Mouse (Mus musculus) embryonic facial prominence, embryonic 12.5 days (tissue): ENCODE results near the gene Phox2a. TPM values are rescaled to one million over a fixed set of nuclear protein-coding genes. Genes with fewer than 3 reads are reported as not detected.

ENCODE experiments used
- ATAC-seq: fragments of 200-750 bp; cut with Nextera tagmentation; 2 replicates; pipeline ENCODE4 v1.8.0; 2017; ENCODE audit not compliant: insufficient number of reproducible peaks, insufficient read depth, low FRiP score, low TSS enrichment
- H3K27ac ChIP-seq: fragments of 300-500 bp; sonication (generic); 2 replicates; pipeline ENCODE4 v1.5.1; 2016; ENCODE audit warnings: mild to moderate bottlenecking
- H3K27me3 ChIP-seq: fragments of 300-500 bp; sonication (generic); 2 replicates; pipeline ENCODE4 v1.6.1; 2016; ENCODE audit warnings: mild to moderate bottlenecking, moderate library complexity
- H3K36me3 ChIP-seq: fragments of 300-500 bp; sonication (generic); 2 replicates; pipeline ENCODE4 v1.6.1; 2016; ENCODE audit warnings: mild to moderate bottlenecking
- H3K4me1 ChIP-seq: fragments of 300-500 bp; sonication (generic); 2 replicates; pipeline ENCODE4 v1.6.1; 2016
- H3K4me2 ChIP-seq: fragments of 300-500 bp; sonication (generic); replicated peaks from 2 replicates; pipeline ENCODE4 v1.6.1; 2016; ENCODE audit warnings: mild to moderate bottlenecking, moderate library complexity
- H3K4me3 ChIP-seq: fragments of 300-500 bp; sonication (generic); 2 replicates; pipeline ENCODE4 v1.5.1; 2016; ENCODE audit warnings: mild to moderate bottlenecking
- H3K9ac ChIP-seq: fragments of 300-500 bp; sonication (generic); 2 replicates; pipeline ENCODE4 v1.6.1; 2016; ENCODE audit warnings: mild to moderate bottlenecking, moderate library complexity
- H3K9me3 ChIP-seq: fragments of 300-500 bp; sonication (generic); 2 replicates; pipeline ENCODE4 v1.6.1; 2016; ENCODE audit warnings: mild to moderate bottlenecking, moderate library complexity
- WGBS: fragments of 180-500 bp; shearing (Covaris S2); methylation state at CpG from one replicate; pipeline ENCODE4 v1.1.7; 2016; 5-methylcytosine and 5-hydroxymethylcytosine counted together
- polyA plus RNA-seq: library from polyadenylated mRNA; unstranded; fragments of >200 nt; fragmentation: Nextera tagmentation; extraction: Ambion mirVana; gene quantifications from 2 replicates; pipeline ENCODE4 v1.2.1, GENCODE M21; 2016

The Phox2a gene
- polyA plus RNA-seq, 1 experiment from 2014 or later = 0.58 TPM

- no peaks in the 10 kb centered on the region for H3K27me3 ChIP-seq
- H3K9me3 ChIP-seq = no peaks in the 10 kb centered on the region
- H3K4me1 ChIP-seq = no peaks in the 10 kb centered on the region
- no peak overlapping the region for H3K27ac ChIP-seq
- H3K9ac ChIP-seq = no peak overlapping the region
- ATAC-seq = no peak
- H3K4me2 ChIP-seq = no peak overlapping the region
- H3K36me3 ChIP-seq = no peaks in the 10 kb centered on the region
- WGBS = 72% methylated on average over 1 of the region's 1 CpGs
- H3K4me3 ChIP-seq = no peak overlapping the region
Measured at GRCm38 (mm10) chr7:101847934-101848333, 29.8 kb downstream of the Phox2a start.

GRCm38 (mm10) chr7:101851689-101852088 lies 33.6 kb downstream of the Phox2a start:
- H3K4me1 ChIP-seq = no peaks in the 10 kb centered on the region
- ATAC-seq = no peak
- H3K27ac ChIP-seq = no peak overlapping the region
- H3K9ac ChIP-seq = no peak overlapping the region
- H3K27me3 ChIP-seq = no peaks in the 10 kb centered on the region
- H3K4me2 ChIP-seq = no peak overlapping the region
- no peaks in the 10 kb centered on the region for H3K9me3 ChIP-seq
- no peak overlapping the region for H3K4me3 ChIP-seq
- H3K36me3 ChIP-seq = no peaks in the 10 kb centered on the region
- WGBS = 82% methylated on average over 6 of the region's 6 CpGs

- no peak for ATAC-seq
- Histone ChIP-seq H3K9me3 (no peaks in the 10 kb centered on the region), H3K4me1 (no peaks in the 10 kb centered on the region), H3K27me3 (no peaks in the 10 kb centered on the region), H3K27ac (no peak overlapping the region), H3K4me3 (no peak overlapping the region), H3K36me3 (no peaks in the 10 kb centered on the region), H3K4me2 (no peak overlapping the region), H3K9ac (no peak overlapping the region)
- 84% methylated on average over 6 of the region's 6 CpGs for WGBS
Measured at GRCm38 (mm10) chr7:101852846-101853245, 34.7 kb downstream of the Phox2a start.

GRCm38 (mm10) chr7:101853816-101854215 lies 35.7 kb downstream of the Phox2a start:
- no peak for ATAC-seq
- Histone ChIP-seq H3K27me3 (no peaks in the 10 kb centered on the region), H3K4me3 (no peak overlapping the region), H3K27ac (no peak overlapping the region), H3K9ac (no peak overlapping the region), H3K4me2 (no peak overlapping the region), H3K9me3 (no peaks in the 10 kb centered on the region), H3K4me1 (no peaks in the 10 kb centered on the region), H3K36me3 (no peaks in the 10 kb centered on the region)
- 79% methylated on average over 2 of the region's 2 CpGs for WGBS

- Histone ChIP-seq H3K36me3 (no peaks in the 10 kb centered on the region), H3K4me3 (no peak within 1 kb of the TSS), H3K27ac (no peak within 1 kb of the TSS), H3K9me3 (no peaks in the 10 kb centered on the region), H3K9ac (no peak within 1 kb of the TSS), H3K27me3 (no peaks in the 10 kb centered on the region), H3K4me1 (no peaks in the 10 kb centered on the region), H3K4me2 (no peak within 1 kb of the TSS)
- 90% methylated on average over 4 of the region's 4 CpGs for WGBS
- ATAC-seq = no peak
Measured at GRCm38 (mm10) chr7:101857094-101857493, 39.0 kb downstream of the Phox2a start, which contains the start of gene Folr2. Folr2 (minus strand) TSS chr7:101857194.

GRCm38 (mm10) chr7:101858362-101858761 lies 40.2 kb downstream of the Phox2a start:
- Histone ChIP-seq H3K36me3 (no peaks in the 10 kb centered on the region), H3K27ac (no peak overlapping the region), H3K4me1 (no peaks in the 10 kb centered on the region), H3K27me3 (no peaks in the 10 kb centered on the region), H3K9ac (no peak overlapping the region), H3K4me2 (no peak overlapping the region), H3K9me3 (no peaks in the 10 kb centered on the region), H3K4me3 (no peak overlapping the region)
- WGBS = 77% methylated on average over 9 of the region's 9 CpGs
- ATAC-seq = no peak

- Histone ChIP-seq H3K36me3 (no peaks in the 10 kb centered on the region), H3K4me2 (no peak overlapping the region), H3K27me3 (no peaks in the 10 kb centered on the region), H3K4me1 (no peaks in the 10 kb centered on the region), H3K27ac (no peak overlapping the region), H3K9me3 (no peaks in the 10 kb centered on the region), H3K9ac (no peak overlapping the region), H3K4me3 (no peak overlapping the region)
- no peak for ATAC-seq
Measured at GRCm38 (mm10) chr7:101860978-101861377, 42.9 kb downstream of the Phox2a start.

- no peak overlapping the region for H3K9ac ChIP-seq
- H3K4me2 ChIP-seq = no peak overlapping the region
- no peaks in the 10 kb centered on the region for H3K4me1 ChIP-seq
- no peaks in the 10 kb centered on the region for H3K36me3 ChIP-seq
- H3K27ac ChIP-seq = no peak overlapping the region
- no peak overlapping the region for H3K4me3 ChIP-seq
- ATAC-seq = no peak
- no peaks in the 10 kb centered on the region for H3K27me3 ChIP-seq
- 62% methylated on average over 3 of the region's 3 CpGs for WGBS
- H3K9me3 ChIP-seq = no peaks in the 10 kb centered on the region
Measured at GRCm38 (mm10) chr7:101862291-101862690, 44.2 kb downstream of the Phox2a start.

GRCm38 (mm10) chr7:101863415-101863814 lies 45.3 kb downstream of the Phox2a start, which contains the start of gene Anapc15:
Anapc15 (plus strand) TSS chr7:101863715.
- no peak within 1 kb of the TSS for H3K4me3 ChIP-seq
- H3K4me1 ChIP-seq = no peaks in the 10 kb centered on the region
- WGBS = 67% methylated on average over 3 of the region's 3 CpGs
- no peaks in the 10 kb centered on the region for H3K27me3 ChIP-seq
- no peak for ATAC-seq
- H3K27ac ChIP-seq = no peak within 1 kb of the TSS
- no peaks in the 10 kb centered on the region for H3K36me3 ChIP-seq
- no peaks in the 10 kb centered on the region for H3K9me3 ChIP-seq
- H3K9ac ChIP-seq = no peak within 1 kb of the TSS
- no peak within 1 kb of the TSS for H3K4me2 ChIP-seq

GRCm38 (mm10) chr7:101866491-101867265 lies 48.6 kb downstream of the Phox2a start:
- no peak overlapping the region for H3K4me3 ChIP-seq
- no peaks in the 10 kb centered on the region for H3K27me3 ChIP-seq
- no peak overlapping the region for H3K4me2 ChIP-seq
- H3K27ac ChIP-seq = no peak overlapping the region
- 82% methylated on average over 11 of the region's 11 CpGs for WGBS
- H3K9me3 ChIP-seq = no peaks in the 10 kb centered on the region
- no peak overlapping the region for H3K9ac ChIP-seq
- no peaks in the 10 kb centered on the region for H3K36me3 ChIP-seq
- no peaks in the 10 kb centered on the region for H3K4me1 ChIP-seq
- no peak for ATAC-seq

- no peaks in the 10 kb centered on the region for H3K27me3 ChIP-seq
- H3K27ac ChIP-seq = no peak overlapping the region
- no peaks in the 10 kb centered on the region for H3K4me1 ChIP-seq
- H3K4me2 ChIP-seq = no peak overlapping the region
- no peaks in the 10 kb centered on the region for H3K9me3 ChIP-seq
- H3K4me3 ChIP-seq = no peak overlapping the region
- no peak for ATAC-seq
- H3K36me3 ChIP-seq = no peaks in the 10 kb centered on the region
- WGBS = 98% methylated on average over 4 of the region's 4 CpGs
- H3K9ac ChIP-seq = no peak overlapping the region
Measured at GRCm38 (mm10) chr7:101867482-101867881, 49.4 kb downstream of the Phox2a start.

- Histone ChIP-seq H3K36me3 (no peaks in the 10 kb centered on the region), H3K4me3 (no peak overlapping the region), H3K4me1 (no peaks in the 10 kb centered on the region), H3K27ac (no peak overlapping the region), H3K27me3 (no peaks in the 10 kb centered on the region), H3K4me2 (no peak overlapping the region), H3K9me3 (no peaks in the 10 kb centered on the region), H3K9ac (no peak overlapping the region)
- 0 out of 2 replicates have a peak, but pooled peaks have one; percentile 35 for ATAC-seq
- 68% methylated on average over 13 of the region's 13 CpGs for WGBS
Measured at GRCm38 (mm10) chr7:101868241-101869162, 50.4 kb downstream of the Phox2a start.
